Comparison of ENCODE assay signal across 21 mouse cellular contexts in genomic region chr15:79023366-79023765, GRCm38 (mm10). TPM values are rescaled to one million over a fixed set of nuclear protein-coding genes. Genes with fewer than 3 reads are reported as not detected.
A peak's percentile ranks its signal among the peaks of the same experiment; 100 is the strongest.
DNase-seq lines count a peak whose midpoint lies in the region; ATAC-seq and TF ChIP-seq lines count a peak whose summit lies in the region.
"Had no signal": no experiment of that assay in that cellular context is flagged by ENCODE, and none has a peak within 500 bp of the region (broad histone marks: within the 10 kb centered on the region; RNA-seq: fewer than 3 reads in every experiment).

No protein-coding gene starts in this region.

- no peak overlapping the region for H3K4me3 ChIP-seq in heart, embryonic 10.5 days
- H3K4me3 ChIP-seq in stomach, embryonic 16.5 days (replicated peaks; ENCODE audit: low read length), result no peak overlapping the region
- H3K4me3 ChIP-seq in stomach, postnatal 0 days (ENCODE audit: low read depth, low read length), result no peak overlapping the region
- no peak overlapping the region for H3K4me3 ChIP-seq in liver, postnatal 0 days (ENCODE audit: low read depth, low read length)
- H3K4me3 ChIP-seq in hindbrain, embryonic 13.5 days, result no peak overlapping the region
- H3K4me3 ChIP-seq: forebrain, embryonic 15.5 days; heart, embryonic 15.5 days; hindbrain, embryonic 10.5 days; hindbrain, embryonic 15.5 days had no signal

- 62% methylated on average over 1 of the region's 1 CpGs for WGBS in heart, embryonic 10.5 days
- 50% methylated on average over 1 of the region's 1 CpGs for WGBS in stomach, embryonic 16.5 days
- 38% methylated on average over 1 of the region's 1 CpGs for WGBS in stomach, postnatal 0 days
- 43% methylated on average over 1 of the region's 1 CpGs for WGBS in liver, postnatal 0 days (ENCODE audit: insufficient replicate concordance)
- WGBS in hindbrain, embryonic 13.5 days, result 80% methylated on average over 1 of the region's 1 CpGs

- 0 out of 2 replicates have a peak overlapping the region, but pooled peaks have one; percentile 31 for H3K9ac ChIP-seq in stomach, embryonic 16.5 days (ENCODE audit: low read length)
- no peak overlapping the region for H3K9ac ChIP-seq in stomach, postnatal 0 days (ENCODE audit: low read length)
- no peak overlapping the region for H3K9ac ChIP-seq in liver, postnatal 0 days (replicated peaks)
- no peak overlapping the region for H3K9ac ChIP-seq in hindbrain, embryonic 13.5 days
- H3K9ac ChIP-seq: forebrain, embryonic 15.5 days; heart, embryonic 15.5 days; hindbrain, embryonic 15.5 days had no signal

- peaks cover 18% of the 10 kb centered on the region; the same call in 1 of the 2 replicates for H3K27me3 ChIP-seq in heart, embryonic 10.5 days (ENCODE audit: insufficient read depth, poor library complexity, severe bottlenecking)
- no peaks in the 10 kb centered on the region for H3K27me3 ChIP-seq in stomach, embryonic 16.5 days (ENCODE audit: control insufficient read depth, insufficient read depth, low read length)
- no peaks in the 10 kb centered on the region for H3K27me3 ChIP-seq in stomach, postnatal 0 days (ENCODE audit: control insufficient read depth, insufficient read depth, low read length)
- H3K27me3 ChIP-seq in liver, postnatal 0 days (ENCODE audit: insufficient read depth, low read length), result peaks cover 11% of the 10 kb centered on the region; the same call in 1 of the 2 replicates
- H3K27me3 ChIP-seq in hindbrain, embryonic 13.5 days, result peaks cover 15% of the 10 kb centered on the region; the same call in 1 of the 2 replicates
- H3K27me3 ChIP-seq: forebrain, embryonic 15.5 days; heart, embryonic 15.5 days; hindbrain, embryonic 15.5 days; Patski had no signal

- no peak overlapping the region for H3K4me2 ChIP-seq in stomach, embryonic 16.5 days (ENCODE audit: low read depth, low read length)
- no peak overlapping the region for H3K4me2 ChIP-seq in stomach, postnatal 0 days (replicated peaks; ENCODE audit: low read depth)
- H3K4me2 ChIP-seq in liver, postnatal 0 days (ENCODE audit: low read depth, low read length), result 0 out of 2 replicates have a peak overlapping the region, but pooled peaks have one; percentile 18
- H3K4me2 ChIP-seq in hindbrain, embryonic 13.5 days, result no peak overlapping the region
- H3K4me2 ChIP-seq: forebrain, embryonic 15.5 days; heart, embryonic 11.5 days; heart, embryonic 15.5 days; hindbrain, embryonic 15.5 days had no signal

- ATAC-seq in stomach, embryonic 16.5 days (ENCODE audit: insufficient read depth, low FRiP score), result no peak
- ATAC-seq in stomach, postnatal 0 days (ENCODE audit: low FRiP score, low TSS enrichment), result no peak
- no peak for ATAC-seq in liver, postnatal 0 days
- ATAC-seq in hindbrain, embryonic 13.5 days (ENCODE audit: low FRiP score), result no peak
- ATAC-seq: activated CD4-positive, CD25-positive, alpha-beta regulatory T cell, adult 4 months; forebrain, embryonic 15.5 days; Patski had no signal

- TF ChIP-seq CTCF in stomach, postnatal 0 days (IDR thresholded peaks at IDR 0.05; ENCODE audit: low read depth), result no peak
- TF ChIP-seq CTCF in liver, postnatal 0 days (IDR thresholded peaks at IDR 0.05; ENCODE audit: low read depth), result no peak

- peak overlapping the region; percentile 56; the same call in 1 of the 2 replicates for H3K27ac ChIP-seq in heart, embryonic 10.5 days
- no peak overlapping the region for H3K27ac ChIP-seq in stomach, embryonic 16.5 days (ENCODE audit: low read length)
- no peak overlapping the region for H3K27ac ChIP-seq in stomach, postnatal 0 days (replicated peaks)
- H3K27ac ChIP-seq in liver, postnatal 0 days (ENCODE audit: low read depth), result peak overlapping the region; percentile 26; the same call in 1 of the 2 replicates
- H3K27ac ChIP-seq in hindbrain, embryonic 13.5 days, result no peak overlapping the region
- H3K27ac ChIP-seq: forebrain, embryonic 15.5 days; heart, embryonic 15.5 days; hindbrain, embryonic 10.5 days; hindbrain, embryonic 15.5 days had no signal

- H3K9me3 ChIP-seq in heart, embryonic 10.5 days, result no peaks in the 10 kb centered on the region
- H3K9me3 ChIP-seq in stomach, embryonic 16.5 days (replicated peaks; ENCODE audit: control insufficient read depth, low read length), result no peaks in the 10 kb centered on the region
- no peaks in the 10 kb centered on the region for H3K9me3 ChIP-seq in stomach, postnatal 0 days (ENCODE audit: control insufficient read depth, low read length)
- no peaks in the 10 kb centered on the region for H3K9me3 ChIP-seq in liver, postnatal 0 days (ENCODE audit: low read length)
- no peaks in the 10 kb centered on the region for H3K9me3 ChIP-seq in hindbrain, embryonic 13.5 days
- H3K9me3 ChIP-seq: forebrain, embryonic 15.5 days; heart, embryonic 15.5 days; hindbrain, embryonic 10.5 days; hindbrain, embryonic 15.5 days had no signal

- peaks cover 43% of the 10 kb centered on the region for H3K4me1 ChIP-seq in heart, embryonic 10.5 days
- peaks cover 20% of the 10 kb centered on the region; the same call in 1 of the 2 replicates for H3K4me1 ChIP-seq in stomach, embryonic 16.5 days (ENCODE audit: control insufficient read depth, insufficient read depth, low read length)
- peaks cover 4% of the 10 kb centered on the region; the same call in 1 of the 2 replicates for H3K4me1 ChIP-seq in stomach, postnatal 0 days (replicated peaks; ENCODE audit: control insufficient read depth, insufficient read depth)
- H3K4me1 ChIP-seq in liver, postnatal 0 days (ENCODE audit: insufficient read depth), result peaks cover 18% of the 10 kb centered on the region
- peaks cover 31% of the 10 kb centered on the region for H3K4me1 ChIP-seq in hindbrain, embryonic 13.5 days (replicated peaks)

- no peak for TF ChIP-seq EP300 in stomach, postnatal 0 days (optimal IDR thresholded peaks at IDR 0.05)
- no peak for TF ChIP-seq EP300 in liver, postnatal 0 days (IDR thresholded peaks at IDR 0.05; ENCODE audit: low read depth)

- no peak for DNase-seq in heart, embryonic 10.5 days (ENCODE audit: low spot score)
- DNase-seq in heart, postnatal 25 days (ENCODE audit: low spot score), result no peak
- DNase-seq in kidney, postnatal 36 days, result peak; percentile 43 to 51
- DNase-seq in kidney, adult 11 months, result no peak
- no peak for DNase-seq in stomach, postnatal 0 days (ENCODE audit: low spot score)
- no peak for DNase-seq in liver, postnatal 0 days
- DNase-seq: cerebellum, adult 9-10 months; gastrocnemius, postnatal 36 days; heart, adult 18-20 months; heart, postnatal 14 days had no signal

- no peaks in the 10 kb centered on the region for H3K36me3 ChIP-seq in heart, embryonic 10.5 days
- H3K36me3 ChIP-seq in stomach, embryonic 16.5 days (ENCODE audit: control insufficient read depth, insufficient read depth, low read length), result no peaks in the 10 kb centered on the region
- no peaks in the 10 kb centered on the region for H3K36me3 ChIP-seq in stomach, postnatal 0 days (ENCODE audit: control insufficient read depth, insufficient read depth, low read length)
- no peaks in the 10 kb centered on the region for H3K36me3 ChIP-seq in liver, postnatal 0 days (replicated peaks; ENCODE audit: insufficient read depth, low read length)
- no peaks in the 10 kb centered on the region for H3K36me3 ChIP-seq in hindbrain, embryonic 13.5 days
- H3K36me3 ChIP-seq: forebrain, embryonic 15.5 days; heart, embryonic 15.5 days; hindbrain, embryonic 10.5 days; hindbrain, embryonic 15.5 days had no signal

- intact Hi-C loops in heart, postnatal 25 days (cut with DNase I), result no loop called here

RNA-seq across cellular contexts. Expression of gene H1f0, which starts 4.9 kb away (rescaled TPM):
- 195 and 250 TPM in 2 replicates for polyA plus RNA-seq in heart, embryonic 10.5 days (2016; fragmentation: Nextera tagmentation; extraction: Ambion mirVana)
- total RNA-seq in heart, postnatal 25 days (2021), result 10 to 100 TPM; 95.9 to 98.4 TPM
- 479 and 551 TPM in 2 replicates for polyA plus RNA-seq in stomach, embryonic 16.5 days (2015; fragmentation: Nextera tagmentation; extraction: Ambion mirVana)
- polyA plus RNA-seq in stomach, postnatal 0 days (2015; fragmentation: Nextera tagmentation; extraction: Ambion mirVana), result 285 and 309 TPM in 2 replicates
- polyA plus RNA-seq in liver, postnatal 0 days (2015; fragmentation: Nextera tagmentation; extraction: Ambion mirVana), result 125 and 140 TPM in 2 replicates
- 259 and 266 TPM in 2 replicates for polyA plus RNA-seq in hindbrain, embryonic 13.5 days (2015; fragmentation: Nextera tagmentation; extraction: Ambion mirVana)

RNA-seq across cellular contexts. Expression of gene Galr3, which starts 18.3 kb away (rescaled TPM):
- 0.26 TPM in 1 of 2 replicates, not detected in the other for polyA plus RNA-seq in heart, embryonic 10.5 days (2016; fragmentation: Nextera tagmentation; extraction: Ambion mirVana)
- total RNA-seq in heart, postnatal 25 days (2021), result not detected
- polyA plus RNA-seq in stomach, embryonic 16.5 days (2015; fragmentation: Nextera tagmentation; extraction: Ambion mirVana), result 0.26 and 0.43 TPM in 2 replicates
- polyA plus RNA-seq in stomach, postnatal 0 days (2015; fragmentation: Nextera tagmentation; extraction: Ambion mirVana), result 0.31 and 0.34 TPM in 2 replicates
- polyA plus RNA-seq in liver, postnatal 0 days (2015; fragmentation: Nextera tagmentation; extraction: Ambion mirVana), result 0.08 and 0.16 TPM in 2 replicates
- 0.17 TPM in 1 of 2 replicates, not detected in the other for polyA plus RNA-seq in hindbrain, embryonic 13.5 days (2015; fragmentation: Nextera tagmentation; extraction: Ambion mirVana)
- total RNA-seq: gastrocnemius, adult 8-10 months; gastrocnemius, postnatal 36 days; heart, adult 18-20 months; heart, postnatal 14 days had no signal
- polyA plus RNA-seq: activated CD4-positive, CD25-positive, alpha-beta regulatory T cell, adult 4 months; embryonic facial prominence, embryonic 14.5 days; forebrain, embryonic 15.5 days; heart, embryonic 11.5 days; heart, embryonic 15.5 days; hindbrain, embryonic 10.5 days had no signal

RNA-seq across cellular contexts. Expression of gene Ankrd54, which starts 39.3 kb away (rescaled TPM):
- polyA plus RNA-seq in heart, embryonic 10.5 days (2016; fragmentation: Nextera tagmentation; extraction: Ambion mirVana), result 34.8 and 48.7 TPM in 2 replicates
- 1 to 10 TPM; 7.4 to 7.5 TPM for total RNA-seq in heart, postnatal 25 days (2021)
- polyA plus RNA-seq in stomach, embryonic 16.5 days (2015; fragmentation: Nextera tagmentation; extraction: Ambion mirVana), result 35.7 and 35.8 TPM in 2 replicates
- 27.1 and 28.0 TPM in 2 replicates for polyA plus RNA-seq in stomach, postnatal 0 days (2015; fragmentation: Nextera tagmentation; extraction: Ambion mirVana)
- 21.3 and 22.5 TPM in 2 replicates for polyA plus RNA-seq in liver, postnatal 0 days (2015; fragmentation: Nextera tagmentation; extraction: Ambion mirVana)
- 50.4 and 51.5 TPM in 2 replicates for polyA plus RNA-seq in hindbrain, embryonic 13.5 days (2015; fragmentation: Nextera tagmentation; extraction: Ambion mirVana)

RNA-seq across cellular contexts. Expression of gene Eif3l, which starts 51.6 kb away (rescaled TPM):
- polyA plus RNA-seq in heart, embryonic 10.5 days (2016; fragmentation: Nextera tagmentation; extraction: Ambion mirVana), result 201 and 226 TPM in 2 replicates
- 10 to 100 TPM; 68.9 to 71.5 TPM for total RNA-seq in heart, postnatal 25 days (2021)
- polyA plus RNA-seq in stomach, embryonic 16.5 days (2015; fragmentation: Nextera tagmentation; extraction: Ambion mirVana), result 208 and 211 TPM in 2 replicates
- 132 and 135 TPM in 2 replicates for polyA plus RNA-seq in stomach, postnatal 0 days (2015; fragmentation: Nextera tagmentation; extraction: Ambion mirVana)
- 70.9 and 76.4 TPM in 2 replicates for polyA plus RNA-seq in liver, postnatal 0 days (2015; fragmentation: Nextera tagmentation; extraction: Ambion mirVana)
- polyA plus RNA-seq in hindbrain, embryonic 13.5 days (2015; fragmentation: Nextera tagmentation; extraction: Ambion mirVana), result 179 and 185 TPM in 2 replicates

Comparison
In these comparisons a context has a peak if more than half of its experiments do, and no peak if none do; other contexts are left out.
1. DNase-seq: peak in kidney, postnatal 36 days (2 of 2); none in heart, embryonic 10.5 days (single experiment), heart, postnatal 25 days (single experiment), kidney, adult 11 months (single experiment), stomach, postnatal 0 days (single experiment) and liver, postnatal 0 days (single experiment).
2. H3K27ac ChIP-seq: peak in heart, embryonic 10.5 days (single experiment) and liver, postnatal 0 days (single experiment); none in stomach, embryonic 16.5 days (single experiment), stomach, postnatal 0 days (single experiment) and hindbrain, embryonic 13.5 days (single experiment).